Mouse (Mus musculus) limb, embryonic 11.5 days (tissue): ENCODE results near the gene Nme7. TPM values are rescaled to one million over a fixed set of nuclear protein-coding genes. Genes with fewer than 3 reads are reported as not detected.

ENCODE experiments used
- ATAC-seq: fragments of 200-750 bp; cut with Nextera tagmentation; 2 replicates; pipeline ENCODE4 v1.8.0; 2017; ENCODE audit warnings: low read depth; ENCODE audit not compliant: insufficient number of reproducible peaks, low FRiP score, low TSS enrichment
- DNase-seq: peaks from one replicate; pipeline ENCODE4 v3.0.0-alpha.2; 2015; ENCODE audit warnings: low spot score
- H3K27ac ChIP-seq: fragments of 300-500 bp; sonication (generic); replicated peaks from 2 replicates; pipeline ENCODE4 v1.5.1; 2014; ENCODE audit warnings: low read depth, mild to moderate bottlenecking, low read length
- H3K27me3 ChIP-seq: fragments of 300-500 bp; sonication (generic); 2 replicates; pipeline ENCODE4 v1.6.1; 2014; ENCODE audit warnings: mild to moderate bottlenecking, low read length, mixed read lengths; ENCODE audit not compliant: control insufficient read depth, insufficient read depth
- H3K36me3 ChIP-seq: fragments of 300-500 bp; sonication (generic); 2 replicates; pipeline ENCODE4 v1.6.1; 2014; ENCODE audit warnings: mild to moderate bottlenecking, low read length, moderate library complexity, mixed read lengths; ENCODE audit not compliant: control insufficient read depth, insufficient read depth
- H3K4me1 ChIP-seq: fragments of 300-500 bp; sonication (generic); 2 replicates; pipeline ENCODE4 v1.6.1; 2014; ENCODE audit warnings: low read length, mixed read lengths; ENCODE audit not compliant: control insufficient read depth, insufficient read depth
- H3K4me2 ChIP-seq: fragments of 300-500 bp; sonication (generic); 2 replicates; pipeline ENCODE4 v1.6.1; 2014; ENCODE audit warnings: low read depth, mild to moderate bottlenecking, moderate library complexity; ENCODE audit not compliant: severe bottlenecking
- H3K4me3 ChIP-seq: fragments of 300-500 bp; sonication (generic); 2 replicates; pipeline ENCODE4 v1.5.1; 2014; ENCODE audit warnings: low read depth, low read length
- H3K9ac ChIP-seq: fragments of 300-500 bp; sonication (generic); 2 replicates; pipeline ENCODE4 v1.6.1; 2014; ENCODE audit warnings: mild to moderate bottlenecking, low read length
- H3K9me3 ChIP-seq: fragments of 300-500 bp; sonication (generic); 2 replicates; pipeline ENCODE4 v1.6.1; 2016; ENCODE audit warnings: low read length; ENCODE audit not compliant: control insufficient read depth
- WGBS: fragments of 180-500 bp; shearing (Covaris S2); extraction: QIAGEN DNeasy Blood & Tissue Kit; methylation state at CpG from one replicate; pipeline ENCODE4 v1.1.7; 2014; 5-methylcytosine and 5-hydroxymethylcytosine counted together
- polyA plus RNA-seq: library from polyadenylated mRNA; unstranded; fragments of >200 nt; fragmentation: Nextera tagmentation; extraction: Ambion mirVana; gene quantifications from 2 replicates; pipeline ENCODE4 v1.2.1, GENCODE M21; 2014

The Nme7 gene
- polyA plus RNA-seq, 1 experiment from 2014 or later = 46.8 TPM

- no peaks in the 10 kb centered on the region for H3K4me1 ChIP-seq
- no peak for DNase-seq
- H3K9ac ChIP-seq = no peak overlapping the region
- no peak overlapping the region for H3K4me3 ChIP-seq
- H3K36me3 ChIP-seq = no peaks in the 10 kb centered on the region
- H3K27ac ChIP-seq = no peak overlapping the region
- ATAC-seq = no peak
- no peaks in the 10 kb centered on the region for H3K27me3 ChIP-seq
- no peaks in the 10 kb centered on the region for H3K9me3 ChIP-seq
- H3K4me2 ChIP-seq = no peak overlapping the region
- 81% methylated on average over 7 of the region's 7 CpGs for WGBS
These were observed 171.0 kb downstream of the Nme7 start for GRCm38 (mm10) chr1:164474778-164475511.

GRCm38 (mm10) chr1:164475895-164476294 is 172.0 kb downstream of the Nme7 start:
- Histone ChIP-seq H3K36me3 (no peaks in the 10 kb centered on the region), H3K27ac (no peak overlapping the region), H3K4me2 (no peak overlapping the region), H3K27me3 (no peaks in the 10 kb centered on the region), H3K9me3 (no peaks in the 10 kb centered on the region), H3K9ac (no peak overlapping the region), H3K4me3 (no peak overlapping the region), H3K4me1 (no peaks in the 10 kb centered on the region)
- ATAC-seq (no peak), DNase-seq (no peak)
- WGBS = 86% methylated on average over 4 of the region's 4 CpGs

- WGBS = 84% methylated on average over 5 of the region's 5 CpGs
- ATAC-seq = no peak
- H3K9me3 ChIP-seq = no peaks in the 10 kb centered on the region
These were observed 177.1 kb downstream of the Nme7 start for GRCm38 (mm10) chr1:164480755-164481644.

GRCm38 (mm10) chr1:164481645-164482354 is 177.9 kb downstream of the Nme7 start:
- H3K4me1 ChIP-seq = no peaks in the 10 kb centered on the region
- no peak overlapping the region for H3K27ac ChIP-seq
- H3K27me3 ChIP-seq = no peaks in the 10 kb centered on the region
- WGBS = 64% methylated on average over 9 of the region's 9 CpGs
- H3K4me3 ChIP-seq = no peak overlapping the region
- DNase-seq (no peak), ATAC-seq (no peak)
- no peaks in the 10 kb centered on the region for H3K36me3 ChIP-seq
- no peak overlapping the region for H3K4me2 ChIP-seq
- H3K9me3 ChIP-seq = no peaks in the 10 kb centered on the region
- H3K9ac ChIP-seq = no peak overlapping the region

More at GRCm38 (mm10) chr1:164480755-164481644, 177.1 kb downstream of the Nme7 start:
- Histone ChIP-seq H3K27me3 (no peaks in the 10 kb centered on the region), H3K4me1 (no peaks in the 10 kb centered on the region), H3K4me3 (no peak overlapping the region), H3K4me2 (no peak overlapping the region), H3K27ac (no peak overlapping the region), H3K36me3 (no peaks in the 10 kb centered on the region), H3K9ac (no peak overlapping the region)
- DNase-seq = no peak

- Histone ChIP-seq H3K27me3 (no peaks in the 10 kb centered on the region), H3K4me1 (no peaks in the 10 kb centered on the region), H3K36me3 (no peaks in the 10 kb centered on the region), H3K4me3 (no peak overlapping the region), H3K9ac (no peak overlapping the region), H3K27ac (no peak overlapping the region), H3K9me3 (no peaks in the 10 kb centered on the region), H3K4me2 (no peak overlapping the region)
- ATAC-seq (no peak), DNase-seq (no peak)
- WGBS = 84% methylated on average over 3 of the region's 3 CpGs
These were observed 178.9 kb downstream of the Nme7 start for GRCm38 (mm10) chr1:164482833-164483232.

- no peak overlapping the region for H3K9ac ChIP-seq
- ATAC-seq = no peak
- H3K4me3 ChIP-seq = no peak overlapping the region
- H3K4me1 ChIP-seq = no peaks in the 10 kb centered on the region
- no peak for DNase-seq
- H3K27me3 ChIP-seq = no peaks in the 10 kb centered on the region
- H3K4me2 ChIP-seq = no peak overlapping the region
- H3K36me3 ChIP-seq = no peaks in the 10 kb centered on the region
- H3K9me3 ChIP-seq = no peaks in the 10 kb centered on the region
- no peak overlapping the region for H3K27ac ChIP-seq
These were observed 179.8 kb downstream of the Nme7 start for GRCm38 (mm10) chr1:164483728-164484127.

Other genes with a start within 250 kb of the Nme7 start
- gene Sell, start 242.1 kb upstream of the Nme7 start, polyA plus RNA-seq = not detected in 2 replicates
- gene Selp, start 188.9 kb upstream of the Nme7 start, polyA plus RNA-seq = 0.07 TPM in 1 of 2 replicates, not detected in the other
- 0.16 and 0.35 TPM in 2 replicates for gene F5, start 152.3 kb upstream of the Nme7 start, polyA plus RNA-seq
- gene Slc19a2, start 55.1 kb upstream of the Nme7 start, polyA plus RNA-seq = 8.5 and 10.2 TPM in 2 replicates
- 8.7 and 10.2 TPM in 2 replicates for gene Ccdc181, start 28.5 kb upstream of the Nme7 start, polyA plus RNA-seq
- 24.0 and 25.1 TPM in 2 replicates for gene Blzf1, start 3.4 kb downstream of the Nme7 start, polyA plus RNA-seq
- gene Atp1b1, start 154.2 kb downstream of the Nme7 start, polyA plus RNA-seq = 1.6 and 2.6 TPM in 2 replicates